Mouse (Mus musculus): ENCODE measurements around the gene Tfpi. TPM values are rescaled to one million over a fixed set of nuclear protein-coding genes. Genes with fewer than 3 reads are reported as not detected.

Gene Tfpi
- polyA plus RNA-seq, 1 experiment: 2.4 TPM

DNA sequence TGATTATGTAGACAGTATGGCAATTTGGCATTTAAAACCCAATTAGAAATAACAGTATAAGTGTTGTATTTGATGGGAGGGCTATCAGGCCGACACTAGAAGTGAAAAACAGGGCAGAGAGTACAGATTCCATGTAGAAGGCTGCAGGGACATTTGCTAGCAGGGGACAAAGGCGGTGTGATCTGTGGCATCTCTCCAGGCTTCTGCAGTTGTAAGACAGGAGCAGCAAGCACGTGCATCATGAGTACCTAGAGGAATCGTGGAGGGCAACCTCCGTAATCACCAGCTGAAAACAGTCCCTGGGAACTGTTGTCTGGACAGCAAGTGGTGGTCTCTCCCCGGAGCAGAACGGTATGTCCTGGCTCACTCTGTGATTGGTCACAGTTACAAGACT, 88.6 kb downstream of the Tfpi start:
- TF ChIP-seq CTCF (IDR thresholded peaks at IDR 0.05; ENCODE audit: borderline replicate concordance, insufficient read depth, low read depth, low read length): no peak
- no peak for TF ChIP-seq POLR2A (IDR thresholded peaks at IDR 0.05; ENCODE audit: borderline replicate concordance, insufficient read depth, low read length)
- DNase-seq: no peak
- H3K4me3 ChIP-seq (replicated peaks; ENCODE audit: insufficient read depth, low read depth, low read length): no peak overlapping the region
- H3K27ac ChIP-seq (ENCODE audit: insufficient read depth, low read length): no peak overlapping the region
- H3K27me3 ChIP-seq (ENCODE audit: control insufficient read depth, insufficient read depth, low read length): no peaks in the 10 kb centered on the region
- WGBS: 59% methylated on average over 7 of the region's 7 CpGs
- no peaks in the 10 kb centered on the region for H3K4me1 ChIP-seq (ENCODE audit: control insufficient read depth, insufficient read depth, low read length)

DNA sequence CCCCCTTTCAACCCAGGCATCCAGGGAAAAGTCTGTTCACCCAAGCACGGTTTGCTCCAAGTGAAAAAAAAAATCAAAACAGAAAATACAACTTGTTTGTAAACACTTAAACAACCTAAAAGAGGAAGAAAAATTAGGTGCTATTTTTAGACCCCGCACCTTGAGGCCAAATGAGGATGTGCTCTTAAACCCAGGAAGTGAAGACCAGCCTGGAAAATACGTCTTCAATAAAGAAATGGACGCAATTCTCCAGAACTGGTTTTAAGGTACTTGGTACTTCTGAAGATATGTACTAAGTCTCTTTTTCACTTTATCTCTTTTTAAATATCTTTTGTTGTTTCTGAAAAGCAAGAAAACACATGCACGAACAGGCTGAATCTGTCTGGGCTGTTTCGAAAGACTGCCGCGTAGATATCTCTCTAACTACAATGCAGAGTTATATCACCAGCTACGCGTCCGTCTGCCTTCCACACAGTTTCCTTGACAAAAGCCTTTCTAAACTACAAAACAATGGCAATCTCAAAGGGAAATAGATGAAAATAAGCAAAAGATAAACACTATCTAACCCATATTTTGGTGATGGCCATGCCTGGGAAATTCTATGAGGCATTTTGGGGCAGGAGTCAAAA, 89.1 kb downstream of the Tfpi start:
- H3K4me1 ChIP-seq (ENCODE audit: control insufficient read depth, insufficient read depth, low read length): no peaks in the 10 kb centered on the region
- H3K4me3 ChIP-seq (replicated peaks; ENCODE audit: insufficient read depth, low read depth, low read length): no peak overlapping the region
- H3K27me3 ChIP-seq (ENCODE audit: control insufficient read depth, insufficient read depth, low read length): no peaks in the 10 kb centered on the region
- WGBS: 78% methylated on average over 11 of the region's 11 CpGs
- H3K27ac ChIP-seq (ENCODE audit: insufficient read depth, low read length): no peak overlapping the region
- no peak for DNase-seq
- TF ChIP-seq POLR2A (IDR thresholded peaks at IDR 0.05; ENCODE audit: borderline replicate concordance, insufficient read depth, low read length) (no peak), CTCF (IDR thresholded peaks at IDR 0.05; ENCODE audit: borderline replicate concordance, insufficient read depth, low read depth, low read length) (no peak)

DNA sequence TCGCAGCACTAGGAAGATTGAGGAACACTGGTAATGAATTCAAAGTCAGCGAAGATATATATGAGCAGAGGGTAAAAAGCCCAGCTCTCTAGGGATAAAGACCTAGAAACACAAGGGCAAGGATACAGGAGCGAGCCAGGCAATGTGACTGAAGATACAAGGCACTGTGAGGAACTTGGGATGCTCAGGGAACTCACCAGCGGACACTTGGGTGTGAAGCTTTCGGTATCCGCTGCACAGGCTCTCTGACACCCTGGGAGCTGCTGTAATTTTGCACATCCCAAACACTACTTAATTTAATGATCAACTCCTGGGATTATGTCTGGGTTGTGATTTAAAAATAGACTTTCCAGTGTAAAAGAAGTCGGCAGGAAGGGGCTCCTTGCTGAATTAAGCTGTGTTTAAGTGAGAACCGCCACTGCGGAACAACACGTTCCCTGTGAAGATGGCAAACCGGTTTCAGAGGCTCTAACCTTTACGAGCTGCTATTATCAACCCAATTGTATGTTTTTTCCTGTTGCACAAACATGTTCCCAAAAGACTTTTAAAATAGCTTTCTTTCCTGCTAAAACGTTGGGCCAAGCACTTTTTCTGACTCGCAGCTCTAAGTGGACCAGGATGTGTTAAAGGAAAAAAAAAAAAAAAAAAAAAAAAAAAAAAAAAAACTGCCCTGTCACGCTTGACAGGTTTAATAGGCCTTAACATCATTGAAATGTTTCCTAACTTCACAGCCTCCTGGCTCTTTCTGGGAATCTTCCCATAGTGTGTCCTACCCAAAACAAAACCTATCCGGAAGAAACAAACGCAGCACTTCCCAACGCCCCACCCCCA, 89.8 kb downstream of the Tfpi start:
- TF ChIP-seq CTCF (IDR thresholded peaks at IDR 0.05; ENCODE audit: borderline replicate concordance, insufficient read depth, low read depth, low read length): no peak
- no peak for TF ChIP-seq POLR2A (IDR thresholded peaks at IDR 0.05; ENCODE audit: borderline replicate concordance, insufficient read depth, low read length)
- H3K27me3 ChIP-seq (ENCODE audit: control insufficient read depth, insufficient read depth, low read length): no peaks in the 10 kb centered on the region
- no peak overlapping the region for H3K27ac ChIP-seq (ENCODE audit: insufficient read depth, low read length)
- DNase-seq: no peak
- WGBS: 43% methylated on average over 18 of the region's 18 CpGs
- no peak overlapping the region for H3K4me3 ChIP-seq (replicated peaks; ENCODE audit: insufficient read depth, low read depth, low read length)
- H3K4me1 ChIP-seq (ENCODE audit: control insufficient read depth, insufficient read depth, low read length): no peaks in the 10 kb centered on the region

DNA sequence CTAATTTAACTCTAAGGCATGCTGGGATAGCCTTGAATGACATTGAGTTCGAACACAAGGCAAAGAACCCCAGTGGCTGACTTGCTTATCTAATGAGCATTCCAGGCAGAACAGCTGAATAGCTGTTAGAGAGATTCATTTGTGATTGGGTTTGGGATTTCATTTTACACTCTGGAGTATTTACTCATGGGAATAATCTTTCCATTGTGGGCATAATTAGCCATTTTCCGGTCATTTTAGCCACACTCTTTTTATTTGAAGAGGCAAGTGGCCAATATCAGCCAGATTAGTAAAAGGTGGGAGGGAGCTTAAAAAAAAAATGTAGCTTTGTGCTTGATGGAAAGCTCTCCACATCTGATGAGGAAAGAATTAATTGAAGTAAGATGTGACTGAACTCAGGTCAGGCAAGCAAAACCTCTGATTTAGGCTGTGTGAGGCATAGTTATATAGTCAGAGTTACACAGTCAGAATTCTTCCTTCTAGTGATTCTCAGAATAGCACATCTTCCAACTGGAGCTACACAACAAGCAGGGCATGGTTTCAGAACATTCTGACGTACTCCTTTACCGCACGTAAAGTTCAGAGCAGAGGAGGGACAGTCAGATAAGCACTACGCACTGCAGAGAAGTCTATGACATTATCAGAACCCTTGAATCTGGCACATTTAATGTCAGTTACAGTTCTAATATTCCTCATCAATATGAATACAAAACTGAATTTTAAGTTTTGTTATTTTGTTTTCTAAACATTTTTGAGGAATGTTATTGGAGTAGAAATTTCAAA, 91.5 kb downstream of the Tfpi start:
- no peak overlapping the region for H3K4me3 ChIP-seq (replicated peaks; ENCODE audit: insufficient read depth, low read depth, low read length)
- H3K27me3 ChIP-seq (ENCODE audit: control insufficient read depth, insufficient read depth, low read length): no peaks in the 10 kb centered on the region
- H3K4me1 ChIP-seq (ENCODE audit: control insufficient read depth, insufficient read depth, low read length): no peaks in the 10 kb centered on the region
- TF ChIP-seq POLR2A (IDR thresholded peaks at IDR 0.05; ENCODE audit: borderline replicate concordance, insufficient read depth, low read length) (no peak), CTCF (IDR thresholded peaks at IDR 0.05; ENCODE audit: borderline replicate concordance, insufficient read depth, low read depth, low read length) (no peak)
- DNase-seq: no peak
- WGBS: 81% methylated on average over 6 of the region's 6 CpGs
- H3K27ac ChIP-seq (ENCODE audit: insufficient read depth, low read length): no peak overlapping the region

DNA sequence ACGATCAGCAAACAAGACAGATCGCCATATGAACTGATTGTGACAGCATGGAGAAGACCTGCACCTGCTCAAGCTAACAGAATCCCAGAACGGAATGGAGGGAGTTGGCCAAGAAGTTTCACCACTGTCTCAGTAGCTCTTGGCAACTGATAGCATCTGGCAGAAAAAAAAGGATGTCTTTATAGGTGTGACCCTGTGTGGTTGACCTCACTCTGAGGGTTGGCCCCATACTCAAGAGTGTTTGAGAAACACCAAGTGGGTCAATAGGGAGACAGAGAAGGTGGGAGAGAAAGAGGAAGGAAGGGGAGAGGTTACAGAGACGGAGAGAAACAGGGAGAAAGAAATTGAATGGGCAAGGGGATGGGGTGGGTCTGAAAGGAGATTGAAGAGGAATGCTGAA, 92.7 kb downstream of the Tfpi start:
- no peak overlapping the region for H3K4me3 ChIP-seq (replicated peaks; ENCODE audit: insufficient read depth, low read depth, low read length)
- H3K4me1 ChIP-seq (ENCODE audit: control insufficient read depth, insufficient read depth, low read length): no peaks in the 10 kb centered on the region
- TF ChIP-seq POLR2A (IDR thresholded peaks at IDR 0.05; ENCODE audit: borderline replicate concordance, insufficient read depth, low read length): no peak
- no peak for TF ChIP-seq CTCF (IDR thresholded peaks at IDR 0.05; ENCODE audit: borderline replicate concordance, insufficient read depth, low read depth, low read length)
- 68% methylated on average over 4 of the region's 4 CpGs for WGBS
- H3K27ac ChIP-seq (ENCODE audit: insufficient read depth, low read length): no peak overlapping the region
- no peaks in the 10 kb centered on the region for H3K27me3 ChIP-seq (ENCODE audit: control insufficient read depth, insufficient read depth, low read length)
- DNase-seq: no peak

Other genes with a start within 250 kb of the Tfpi start
- 3.6 and 3.9 TPM in 2 replicates for gene Calcrl, start 51.4 kb downstream of the Tfpi start, polyA plus RNA-seq (2012; rRNA removed)
- gene Ctnnd1, start 174.0 kb upstream of the Tfpi start, polyA plus RNA-seq (2012; rRNA removed): 34.4 and 35.9 TPM in 2 replicates
- not detected in 2 replicates for gene Btbd18, start 182.3 kb upstream of the Tfpi start, polyA plus RNA-seq (2012; rRNA removed)
- 67.4 TPM in 2 replicates for gene Selenoh, start 194.0 kb upstream of the Tfpi start, polyA plus RNA-seq (2012; rRNA removed)
- 0.13 TPM in 1 of 2 replicates, not detected in the other for gene Gm28635, start 201.3 kb upstream of the Tfpi start, polyA plus RNA-seq (2012; rRNA removed)
- 30.6 and 31.0 TPM in 2 replicates for gene Med19, start 201.6 kb upstream of the Tfpi start, polyA plus RNA-seq (2012; rRNA removed)
- 450 and 454 TPM in 2 replicates for gene Tmx2, start 202.4 kb upstream of the Tfpi start, polyA plus RNA-seq (2012; rRNA removed)
- 37.4 and 38.4 TPM in 2 replicates for gene Zdhhc5, start 238.4 kb upstream of the Tfpi start, polyA plus RNA-seq (2012; rRNA removed)